Mouse (Mus musculus) hindbrain, embryonic 13.5 days (tissue): Measurements from ENCODE around the gene Invs. TPM values are rescaled to one million over a fixed set of nuclear protein-coding genes. Genes with fewer than 3 reads are reported as not detected.

Source experiments
- ATAC-seq: fragments of 200-750 bp; cut with Nextera tagmentation; 2 replicates; pipeline ENCODE4 v1.8.0; 2017; ENCODE audit warnings: moderate TSS enrichment; ENCODE audit not compliant: low FRiP score
- H3K27ac ChIP-seq: fragments of 300-500 bp; sonication (generic); 2 replicates; pipeline ENCODE4 v1.5.1; 2015; ENCODE audit warnings: inconsistent platforms, mild to moderate bottlenecking, moderate library complexity
- H3K27me3 ChIP-seq: fragments of 300-500 bp; sonication (generic); 2 replicates; pipeline ENCODE4 v1.6.1; 2015; ENCODE audit warnings: mild to moderate bottlenecking, inconsistent platforms
- H3K36me3 ChIP-seq: fragments of 300-500 bp; sonication (generic); 2 replicates; pipeline ENCODE4 v1.6.1; 2015; ENCODE audit warnings: mild to moderate bottlenecking, inconsistent platforms
- H3K4me1 ChIP-seq: fragments of 300-500 bp; sonication (generic); replicated peaks from 2 replicates; pipeline ENCODE4 v1.6.1; 2015; ENCODE audit warnings: inconsistent platforms
- H3K4me2 ChIP-seq: fragments of 300-500 bp; sonication (generic); 2 replicates; pipeline ENCODE4 v1.6.1; 2015; ENCODE audit warnings: inconsistent platforms, mild to moderate bottlenecking, moderate library complexity
- H3K4me3 ChIP-seq: fragments of 300-500 bp; sonication (generic); 2 replicates; pipeline ENCODE4 v1.5.1; 2015; ENCODE audit warnings: mild to moderate bottlenecking, inconsistent platforms
- H3K9ac ChIP-seq: fragments of 300-500 bp; sonication (generic); 2 replicates; pipeline ENCODE4 v1.6.1; 2015; ENCODE audit warnings: mild to moderate bottlenecking, inconsistent platforms
- H3K9me3 ChIP-seq: fragments of 300-500 bp; sonication (generic); 2 replicates; pipeline ENCODE4 v1.6.1; 2016; ENCODE audit warnings: inconsistent platforms
- WGBS: fragments of 180-500 bp; shearing (Covaris S2); methylation state at CpG from one replicate; pipeline ENCODE4 v1.1.7; 2015; 5-methylcytosine and 5-hydroxymethylcytosine counted together
- polyA plus RNA-seq: library from polyadenylated mRNA; unstranded; fragments of >200 nt; fragmentation: Nextera tagmentation; extraction: Ambion mirVana; gene quantifications from 2 replicates; pipeline ENCODE4 v1.2.1, GENCODE M21; 2015

Invs gene
- 6.8 and 8.6 TPM in 2 replicates for polyA plus RNA-seq

DNA sequence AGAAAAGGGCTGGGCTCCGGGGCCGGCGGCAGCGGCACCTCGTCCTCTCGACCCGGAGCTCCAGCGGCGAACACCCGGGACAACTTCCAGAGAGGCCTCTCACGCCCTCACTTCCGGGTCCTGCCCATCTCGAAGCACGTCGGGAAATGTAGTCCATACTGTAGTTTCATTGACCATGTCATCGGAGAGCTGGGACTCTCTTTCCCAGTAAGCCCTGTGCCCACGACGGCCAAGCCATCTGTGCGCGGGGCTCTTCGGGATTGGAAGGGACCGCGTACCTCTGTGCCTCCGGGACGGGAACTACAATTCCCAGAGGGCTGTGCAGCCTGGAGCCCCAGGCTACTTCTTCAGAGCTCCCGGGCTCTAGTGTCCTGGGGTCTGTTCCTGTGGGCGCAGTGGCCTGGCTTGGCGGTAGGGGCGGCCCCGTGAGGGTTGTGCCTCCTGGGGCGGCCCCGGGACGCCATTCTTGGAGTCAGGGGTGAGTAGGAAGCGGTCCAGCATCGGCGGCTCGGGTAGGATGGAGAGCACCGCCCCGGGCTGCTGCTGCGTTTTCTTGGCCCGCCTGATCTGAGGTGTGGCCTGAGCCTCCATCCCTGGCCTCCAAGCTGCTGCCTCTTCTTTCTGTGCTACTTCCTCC lies at the start of gene Invs, which contains the start of gene Erp44:
Gene Invs, plus strand, starts transcription at position 263 of the 637 bp plus-strand sequence.
Gene Erp44, minus strand, starts transcription at position 61 of the 637 bp plus-strand sequence.
- H3K9me3 ChIP-seq: no peaks in the 10 kb centered on the region
- H3K4me1 ChIP-seq: peaks cover 12% of the 10 kb centered on the region
- peak; percentile 100 for ATAC-seq
- H3K9ac ChIP-seq: peak within 1 kb of the TSS; percentile 91
- peak within 1 kb of the TSS; percentile 98 for H3K4me3 ChIP-seq
- WGBS: under 1% methylated on average over 41 of the region's 41 CpGs
- H3K36me3 ChIP-seq: no peaks in the 10 kb centered on the region
- H3K4me2 ChIP-seq: peak within 1 kb of the TSS; percentile 95
- H3K27ac ChIP-seq: peak within 1 kb of the TSS; percentile 85
- H3K27me3 ChIP-seq: no peaks in the 10 kb centered on the region

GRCm38 (mm10) chr4:48236721-48237120 lies 42.8 kb upstream of the Invs start:
- Histone ChIP-seq H3K9ac (no peak overlapping the region), H3K27me3 (no peaks in the 10 kb centered on the region), H3K4me3 (no peak overlapping the region), H3K27ac (no peak overlapping the region), H3K4me2 (no peak overlapping the region), H3K9me3 (no peaks in the 10 kb centered on the region), H3K36me3 (peaks cover 7% of the 10 kb centered on the region; the same call in 1 of the 2 replicates), H3K4me1 (no peaks in the 10 kb centered on the region)
- 91% methylated on average over 3 of the region's 3 CpGs for WGBS
- no peak for ATAC-seq

DNA sequence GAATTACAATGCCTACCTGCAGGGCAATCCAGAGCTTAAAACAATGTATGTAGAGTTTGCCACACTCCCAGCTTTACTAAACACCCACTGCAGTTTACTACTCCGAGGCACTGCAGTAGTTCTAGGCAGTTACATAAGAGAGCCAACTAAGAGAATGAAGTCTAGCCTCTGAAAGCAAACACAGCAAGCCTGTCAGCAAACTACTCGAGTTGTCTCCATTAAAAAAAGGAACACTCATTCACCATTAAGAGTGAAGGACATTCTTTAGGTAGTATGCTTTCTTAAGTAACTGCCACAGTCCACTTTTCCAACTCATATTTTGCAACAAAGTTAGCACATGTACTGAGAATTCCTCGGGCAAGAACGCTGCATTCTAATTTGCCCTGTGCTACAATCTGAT lies 40.5 kb upstream of the Invs start:
- ATAC-seq: no peak
- Histone ChIP-seq H3K36me3 (peaks cover 7% of the 10 kb centered on the region; the same call in 1 of the 2 replicates), H3K27ac (no peak overlapping the region), H3K4me2 (no peak overlapping the region), H3K9ac (no peak overlapping the region), H3K4me1 (peaks cover under 1% of the 10 kb centered on the region; the same call in 1 of the 2 replicates), H3K27me3 (no peaks in the 10 kb centered on the region), H3K9me3 (no peaks in the 10 kb centered on the region), H3K4me3 (no peak overlapping the region)
- 92% methylated on average over 4 of the region's 4 CpGs for WGBS

DNA sequence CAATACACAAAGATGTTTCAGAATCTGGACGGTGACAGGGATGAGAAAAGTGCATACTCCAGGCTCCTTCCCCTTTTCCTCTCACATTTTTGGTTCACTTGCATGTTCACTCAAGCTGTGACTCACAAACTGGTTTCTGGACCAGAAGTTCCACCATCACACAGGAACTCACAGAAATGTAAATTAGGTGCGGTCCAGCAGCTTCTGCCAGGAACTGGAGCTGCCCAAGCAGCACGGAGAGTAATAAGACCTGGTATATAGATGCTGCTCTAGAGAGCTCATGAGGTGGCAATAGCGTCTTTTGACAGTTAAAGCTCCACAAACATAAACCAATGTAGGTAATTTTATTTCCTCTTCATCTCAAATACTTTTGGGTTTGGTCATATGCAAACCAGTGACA lies 37.1 kb upstream of the Invs start:
- Histone ChIP-seq H3K27ac (no peak overlapping the region), H3K27me3 (no peaks in the 10 kb centered on the region), H3K4me1 (peaks cover 6% of the 10 kb centered on the region; the same call in 1 of the 2 replicates), H3K4me2 (no peak overlapping the region), H3K36me3 (no peaks in the 10 kb centered on the region), H3K9ac (no peak overlapping the region), H3K9me3 (no peaks in the 10 kb centered on the region), H3K4me3 (no peak overlapping the region)
- WGBS: 90% methylated on average over 4 of the region's 4 CpGs
- no peak for ATAC-seq

- H3K4me2 ChIP-seq: no peak overlapping the region
- no peak for ATAC-seq
- 60% methylated on average over 1 of the region's 1 CpGs for WGBS
- H3K9me3 ChIP-seq: no peaks in the 10 kb centered on the region
- H3K4me1 ChIP-seq: peaks cover 6% of the 10 kb centered on the region; the same call in 1 of the 2 replicates
- no peaks in the 10 kb centered on the region for H3K27me3 ChIP-seq
- H3K27ac ChIP-seq: no peak overlapping the region
- no peak overlapping the region for H3K9ac ChIP-seq
- no peak overlapping the region for H3K4me3 ChIP-seq
- H3K36me3 ChIP-seq: no peaks in the 10 kb centered on the region
Observed at GRCm38 (mm10) chr4:48243737-48244136, 35.8 kb upstream of the Invs start.

GRCm38 (mm10) chr4:48244280-48244679 lies 35.3 kb upstream of the Invs start:
- Histone ChIP-seq H3K4me3 (no peak overlapping the region), H3K4me2 (no peak overlapping the region), H3K27ac (no peak overlapping the region), H3K4me1 (peaks cover 6% of the 10 kb centered on the region; the same call in 1 of the 2 replicates), H3K9me3 (no peaks in the 10 kb centered on the region), H3K27me3 (no peaks in the 10 kb centered on the region), H3K9ac (no peak overlapping the region), H3K36me3 (no peaks in the 10 kb centered on the region)
- ATAC-seq: no peak
- WGBS: 87% methylated on average over 2 of the region's 2 CpGs

DNA sequence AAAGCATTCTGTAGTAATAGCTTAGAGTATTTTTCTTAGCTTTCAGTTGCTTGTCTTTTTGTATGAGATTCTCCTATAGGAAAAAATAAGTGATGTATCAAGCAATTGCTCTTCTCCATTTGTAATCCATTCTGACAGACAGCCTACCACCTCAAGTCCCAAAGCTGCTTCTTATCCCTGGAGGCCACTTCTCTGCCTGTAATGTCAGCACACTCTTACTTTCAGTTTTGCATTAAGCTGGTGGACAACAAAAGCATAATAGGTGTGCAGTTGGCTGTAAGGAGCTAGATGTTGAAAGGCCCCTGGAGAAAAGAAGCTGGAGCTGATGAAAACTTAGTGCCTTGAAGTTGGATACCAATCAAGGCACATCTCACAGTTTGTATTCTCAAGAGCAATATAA lies 26.3 kb upstream of the Invs start:
- Histone ChIP-seq H3K9ac (no peak overlapping the region), H3K9me3 (no peaks in the 10 kb centered on the region), H3K4me3 (no peak overlapping the region), H3K36me3 (no peaks in the 10 kb centered on the region), H3K4me2 (no peak overlapping the region), H3K27ac (no peak overlapping the region), H3K4me1 (no peaks in the 10 kb centered on the region), H3K27me3 (no peaks in the 10 kb centered on the region)
- no peak for ATAC-seq

DNA sequence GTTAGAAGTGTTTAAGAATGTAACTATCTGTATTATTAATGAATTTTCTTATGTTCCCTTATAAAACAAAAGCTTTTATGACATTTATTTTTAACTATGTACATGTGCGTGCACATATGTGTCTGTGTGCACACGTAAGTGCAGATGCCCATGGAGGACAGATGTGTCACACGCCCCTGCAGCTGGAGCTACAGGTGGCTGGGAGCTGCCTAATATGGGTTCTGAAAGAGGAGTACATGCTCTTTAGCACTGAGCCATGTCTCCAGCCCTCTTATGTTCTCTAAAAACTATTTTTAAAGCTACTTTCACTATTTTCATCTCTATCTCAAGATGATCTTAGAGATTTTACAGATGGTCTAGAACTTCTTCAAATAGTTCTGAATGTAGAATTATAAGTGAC lies 21.5 kb upstream of the Invs start:
- no peak overlapping the region for H3K27ac ChIP-seq
- no peak for ATAC-seq
- WGBS: 97% methylated on average over 3 of the region's 3 CpGs

DNA sequence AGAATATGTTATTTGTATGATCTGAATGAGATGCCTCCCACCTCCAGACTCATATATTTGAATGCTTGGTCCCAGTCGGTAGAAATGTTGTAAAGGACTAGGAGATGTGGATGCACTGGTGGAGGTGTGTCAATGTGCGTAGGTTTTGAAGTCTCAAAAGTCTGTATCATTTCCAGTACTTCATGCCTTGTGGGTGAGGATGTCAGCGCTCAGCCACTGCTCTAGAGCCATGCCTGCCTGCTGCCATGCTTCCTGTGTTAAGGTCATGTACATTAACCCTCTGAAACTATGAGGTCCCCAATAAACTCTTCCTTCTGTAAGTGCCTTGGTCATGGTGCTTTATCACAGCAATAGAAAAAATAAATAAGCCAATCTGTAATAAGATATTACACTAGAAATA lies 11.9 kb upstream of the Invs start:
- no peak overlapping the region for H3K9ac ChIP-seq
- ATAC-seq: no peak
- H3K4me2 ChIP-seq: no peak overlapping the region
- H3K27ac ChIP-seq: no peak overlapping the region
- no peaks in the 10 kb centered on the region for H3K36me3 ChIP-seq
- no peak overlapping the region for H3K4me3 ChIP-seq
- no peaks in the 10 kb centered on the region for H3K27me3 ChIP-seq
- no peaks in the 10 kb centered on the region for H3K9me3 ChIP-seq
- H3K4me1 ChIP-seq: 0 out of 2 replicates have a peak, but pooled peaks cover 2% of the 10 kb centered on the region
- WGBS: 92% methylated on average over 3 of the region's 3 CpGs

More for the DNA sequence above, 21.5 kb upstream of the Invs start:
- Histone ChIP-seq H3K4me3 (no peak overlapping the region), H3K27me3 (no peaks in the 10 kb centered on the region), H3K4me1 (no peaks in the 10 kb centered on the region), H3K9me3 (no peaks in the 10 kb centered on the region), H3K36me3 (no peaks in the 10 kb centered on the region), H3K9ac (no peak overlapping the region), H3K4me2 (no peak overlapping the region)

DNA sequence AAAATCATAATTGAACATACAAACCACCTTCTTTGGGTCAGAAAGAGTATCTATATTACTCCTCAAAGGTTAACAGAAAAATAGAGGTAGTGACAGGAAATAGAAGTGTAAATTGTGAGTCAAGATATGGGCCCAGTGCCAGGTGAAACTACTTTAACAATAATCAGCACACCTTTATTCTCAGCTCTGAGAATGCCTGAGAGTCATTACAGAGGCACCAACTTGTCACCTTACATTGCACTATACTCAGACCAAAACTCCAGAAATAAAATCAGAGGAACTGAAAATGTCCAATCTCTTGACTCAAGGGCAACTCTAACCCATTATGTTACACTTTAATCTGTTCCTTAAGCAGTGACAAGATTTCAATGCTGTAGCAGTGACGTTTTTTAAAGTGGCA lies 11.4 kb upstream of the Invs start:
- H3K36me3 ChIP-seq: no peaks in the 10 kb centered on the region
- no peak overlapping the region for H3K9ac ChIP-seq
- H3K4me2 ChIP-seq: no peak overlapping the region
- ATAC-seq: no peak
- 94% methylated on average over 1 of the region's 1 CpGs for WGBS
- 0 out of 2 replicates have a peak, but pooled peaks cover 2% of the 10 kb centered on the region for H3K4me1 ChIP-seq
- no peak overlapping the region for H3K27ac ChIP-seq
- H3K4me3 ChIP-seq: no peak overlapping the region
- H3K9me3 ChIP-seq: no peaks in the 10 kb centered on the region
- H3K27me3 ChIP-seq: no peaks in the 10 kb centered on the region

DNA sequence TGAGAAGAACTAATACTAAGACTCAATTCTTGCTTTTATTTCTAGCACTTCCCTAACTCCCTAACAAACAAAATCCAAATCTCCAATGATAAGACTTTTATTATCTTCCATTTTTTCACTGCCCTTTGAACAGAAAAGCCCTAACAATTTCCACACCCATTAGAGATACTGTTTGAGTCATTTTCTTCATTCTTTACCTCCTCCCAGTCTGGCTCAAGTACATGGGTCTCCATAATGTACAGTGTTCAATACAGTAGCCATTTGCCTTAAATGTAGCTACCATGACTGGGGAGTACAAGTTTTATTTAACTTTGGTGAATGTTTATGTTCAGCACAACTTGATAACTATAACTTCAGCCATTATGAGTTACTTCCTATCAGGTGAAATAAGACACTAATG lies 9.0 kb upstream of the Invs start:
- no peak for ATAC-seq
- Histone ChIP-seq H3K4me1 (0 out of 2 replicates have a peak, but pooled peaks cover 2% of the 10 kb centered on the region), H3K9ac (no peak overlapping the region), H3K27me3 (no peaks in the 10 kb centered on the region), H3K4me2 (no peak overlapping the region), H3K4me3 (no peak overlapping the region), H3K36me3 (no peaks in the 10 kb centered on the region; the same call in 1 of the 2 replicates), H3K27ac (no peak overlapping the region), H3K9me3 (no peaks in the 10 kb centered on the region)

DNA sequence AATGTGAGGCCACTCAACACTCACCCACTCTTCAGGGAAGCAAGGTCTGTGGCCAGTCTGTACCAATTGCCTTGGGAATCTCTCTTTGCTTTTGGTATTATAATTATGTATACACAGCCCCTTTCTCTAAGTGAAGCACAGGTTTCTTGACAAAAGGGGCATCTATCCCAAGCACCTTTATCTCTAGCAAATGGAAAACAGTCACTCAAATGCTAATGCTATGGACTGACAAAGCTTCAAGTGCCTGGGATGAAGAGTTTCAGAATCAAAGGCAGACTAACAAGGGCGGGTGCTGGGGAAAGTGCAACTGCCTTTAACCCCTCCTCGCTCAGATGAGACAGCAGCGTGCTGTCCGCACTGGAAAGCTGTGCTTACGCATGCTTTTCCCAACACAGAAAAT lies 7.7 kb upstream of the Invs start:
- Histone ChIP-seq H3K27ac (no peak overlapping the region), H3K4me2 (no peak overlapping the region), H3K36me3 (no peaks in the 10 kb centered on the region; the same call in 1 of the 2 replicates), H3K27me3 (no peaks in the 10 kb centered on the region), H3K4me3 (no peak overlapping the region), H3K9ac (no peak overlapping the region), H3K9me3 (no peaks in the 10 kb centered on the region), H3K4me1 (0 out of 2 replicates have a peak, but pooled peaks cover 5% of the 10 kb centered on the region)
- ATAC-seq: no peak
- 30% methylated on average over 5 of the region's 5 CpGs for WGBS
